Mouse (Mus musculus): ENCODE measurements around the gene Cd164. TPM values are rescaled to one million over a fixed set of nuclear protein-coding genes. Genes with fewer than 3 reads are reported as not detected.

The Cd164 gene
- polyA plus RNA-seq (2012; ENCODE audit: insufficient read depth, insufficient read length, low replicate concordance, missing spikeins) = 502 TPM in 1 of 2 replicates, not detected in the other

DNA sequence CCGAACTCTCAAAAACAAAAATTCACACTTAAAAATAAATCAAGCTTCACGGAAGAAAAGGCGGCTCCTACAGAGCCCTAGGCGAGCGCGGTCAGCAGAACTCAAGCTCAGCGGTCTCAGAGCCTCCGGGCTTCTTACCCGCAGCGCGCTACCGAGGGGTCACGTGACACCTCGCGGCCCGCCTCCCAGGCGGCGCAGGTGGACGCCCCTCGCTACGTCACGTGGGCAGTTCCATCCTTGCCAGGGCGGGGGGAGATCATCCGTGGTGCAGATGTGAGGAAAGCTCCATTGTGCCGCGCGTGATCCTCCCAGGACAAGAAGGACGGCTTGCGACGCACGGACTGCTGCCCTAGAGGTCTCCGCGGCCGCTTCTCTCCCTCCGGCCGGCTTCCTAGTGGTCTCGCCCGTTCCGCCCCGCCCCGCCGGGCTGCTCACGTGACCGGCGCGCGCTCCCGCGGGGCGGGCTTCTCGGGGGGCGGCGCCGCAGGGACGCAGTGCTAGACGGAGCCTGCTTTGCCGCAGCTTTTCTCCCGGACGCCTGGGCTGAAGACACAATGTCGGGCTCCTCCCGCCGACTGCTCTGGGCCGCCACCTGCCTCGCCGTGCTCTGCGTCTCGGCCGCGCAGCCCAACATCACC is at the start of gene Cd164:
Gene Cd164, plus strand, starts transcription at position 434 of the 638 bp plus-strand sequence.
- TF ChIP-seq POLR2A (IDR thresholded peaks at IDR 0.05; ENCODE audit: insufficient read depth, low read depth, low read length) (peak; percentile 64), CTCF (IDR thresholded peaks at IDR 0.05; ENCODE audit: insufficient read depth, low read depth, low read length) (no peak)
- Histone ChIP-seq H3K4me1 (ENCODE audit: control insufficient read depth, insufficient read depth, low read length) (0 out of 2 replicates have a peak, but pooled peaks cover 2% of the 10 kb centered on the region), H3K27ac (ENCODE audit: insufficient read depth, low read depth, low read length) (peak within 1 kb of the TSS; percentile 100), H3K4me3 (ENCODE audit: insufficient read depth, low read depth, low read length) (peak within 1 kb of the TSS; percentile 84)
- WGBS = under 1% methylated on average over 69 of the region's 69 CpGs

DNA sequence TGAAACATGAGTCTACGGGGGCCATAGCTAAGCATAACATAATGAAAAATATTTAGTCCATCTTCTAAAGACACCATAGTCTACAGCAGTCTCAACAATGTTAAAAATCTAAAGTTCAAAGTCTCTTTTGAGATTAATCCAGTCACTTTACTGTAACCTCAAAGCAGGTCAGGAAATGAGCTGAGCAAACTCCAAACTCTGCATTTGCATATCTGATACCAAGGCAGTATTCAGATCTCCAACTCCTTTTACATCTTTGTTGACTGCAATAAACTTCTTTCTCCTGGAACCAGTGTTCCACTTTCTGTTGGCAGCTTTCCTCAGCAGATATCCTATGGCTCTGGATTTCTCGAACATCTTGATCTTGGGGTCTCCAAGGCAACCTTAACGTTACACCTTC is 48.5 kb upstream of the Cd164 start:
- Histone ChIP-seq H3K27ac (ENCODE audit: insufficient read depth, low read depth, low read length) (no peak overlapping the region), H3K4me3 (ENCODE audit: insufficient read depth, low read depth, low read length) (no peak overlapping the region), H3K4me1 (ENCODE audit: control insufficient read depth, insufficient read depth, low read length) (0 out of 2 replicates have a peak, but pooled peaks cover 4% of the 10 kb centered on the region)
- 87% methylated on average over 3 of the region's 3 CpGs for WGBS
- TF ChIP-seq POLR2A (IDR thresholded peaks at IDR 0.05; ENCODE audit: insufficient read depth, low read depth, low read length) = no peak
- no peak for TF ChIP-seq CTCF (IDR thresholded peaks at IDR 0.05; ENCODE audit: insufficient read depth, low read depth, low read length)

DNA sequence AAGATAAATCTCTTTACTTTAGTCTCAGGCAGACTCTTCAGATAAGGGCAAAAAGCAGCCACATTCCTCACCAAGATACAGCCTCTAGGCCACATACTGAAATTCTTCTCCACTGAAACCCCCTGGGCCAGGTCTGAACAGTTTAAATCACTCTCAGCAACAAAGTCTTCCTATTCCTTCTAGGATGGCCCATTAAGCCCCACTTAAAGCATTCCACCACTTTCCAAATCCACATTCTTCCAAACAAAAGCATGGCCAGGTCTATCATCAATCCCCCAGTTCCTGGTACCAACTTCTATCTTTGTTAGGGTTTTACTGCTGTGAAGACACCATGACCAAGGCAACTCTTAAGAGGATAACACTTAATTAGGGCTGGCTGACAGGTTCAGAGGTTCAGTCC is 46.7 kb upstream of the Cd164 start:
- Histone ChIP-seq H3K4me3 (ENCODE audit: insufficient read depth, low read depth, low read length) (no peak overlapping the region), H3K4me1 (ENCODE audit: control insufficient read depth, insufficient read depth, low read length) (peaks cover 18% of the 10 kb centered on the region), H3K27ac (ENCODE audit: insufficient read depth, low read depth, low read length) (no peak overlapping the region)
- TF ChIP-seq POLR2A (IDR thresholded peaks at IDR 0.05; ENCODE audit: insufficient read depth, low read depth, low read length) = no peak
- TF ChIP-seq CTCF (IDR thresholded peaks at IDR 0.05; ENCODE audit: insufficient read depth, low read depth, low read length) = no peak

DNA sequence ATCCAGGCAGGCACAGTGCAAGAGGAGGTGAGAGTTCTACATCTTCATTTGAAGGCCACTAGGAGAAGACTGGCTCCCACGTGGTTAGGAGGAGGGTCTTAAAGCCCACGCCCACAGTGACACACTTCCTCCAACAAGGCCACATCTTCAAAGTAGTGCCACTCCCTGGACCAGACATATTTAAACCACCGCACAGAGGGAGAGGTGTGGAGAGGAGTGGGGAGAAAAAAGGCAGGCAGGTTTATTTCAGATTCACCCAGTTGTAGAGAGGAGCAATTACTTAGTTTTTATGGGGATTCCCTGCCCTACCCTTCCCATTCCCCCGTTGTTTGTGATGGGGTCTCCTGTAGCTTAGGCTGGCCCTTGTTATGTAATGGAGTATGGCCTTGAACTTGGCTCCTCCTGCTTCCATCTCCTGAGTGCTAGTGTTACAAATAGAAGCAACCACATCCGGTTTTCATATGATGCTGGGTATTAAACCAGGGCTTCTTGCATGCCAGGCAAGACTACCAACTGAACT is 46.2 kb upstream of the Cd164 start:
- WGBS = 87% methylated on average over 5 of the region's 5 CpGs
- peaks cover 23% of the 10 kb centered on the region for H3K4me1 ChIP-seq (ENCODE audit: control insufficient read depth, insufficient read depth, low read length)

DNA sequence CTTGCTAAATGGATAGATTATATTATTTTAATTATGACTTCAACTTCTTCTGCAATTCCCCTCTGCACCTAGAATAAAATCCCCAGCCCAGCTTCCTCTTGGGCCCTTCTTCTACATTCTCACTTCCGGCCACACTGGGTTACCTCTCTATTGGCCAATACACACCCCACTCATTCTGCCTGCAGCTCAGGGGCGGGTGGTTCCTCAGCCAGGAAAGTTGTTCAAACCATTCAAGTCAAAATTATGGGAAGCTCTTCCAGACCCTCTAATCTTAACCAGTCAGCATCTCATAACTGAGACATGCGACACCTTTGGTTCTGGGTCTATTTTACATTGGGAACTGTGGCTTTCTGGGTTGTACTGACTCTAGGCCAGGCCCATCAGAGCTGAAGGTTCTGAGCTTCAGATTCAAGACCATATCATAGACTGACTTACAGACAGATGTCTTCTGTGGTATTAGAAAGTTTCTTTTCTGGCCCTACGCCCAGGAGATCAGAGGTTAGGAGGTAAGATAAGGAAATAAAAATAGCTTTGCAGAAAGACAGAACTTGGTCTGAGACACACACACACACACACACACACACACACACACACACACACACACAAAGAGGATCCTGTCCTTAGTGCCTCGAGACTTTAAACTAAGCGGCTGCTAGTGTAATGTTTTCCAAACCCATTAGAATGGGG is 45.3 kb upstream of the Cd164 start:
- no peak for TF ChIP-seq POLR2A (IDR thresholded peaks at IDR 0.05; ENCODE audit: insufficient read depth, low read depth, low read length)
- TF ChIP-seq CTCF (IDR thresholded peaks at IDR 0.05; ENCODE audit: insufficient read depth, low read depth, low read length) = no peak
- Histone ChIP-seq H3K27ac (ENCODE audit: insufficient read depth, low read depth, low read length) (no peak overlapping the region), H3K4me3 (ENCODE audit: insufficient read depth, low read depth, low read length) (no peak overlapping the region), H3K4me1 (ENCODE audit: control insufficient read depth, insufficient read depth, low read length) (peaks cover 27% of the 10 kb centered on the region)
- 93% methylated on average over 6 of the region's 6 CpGs for WGBS

More for the DNA sequence above, 46.2 kb upstream of the Cd164 start:
- no peak for TF ChIP-seq CTCF (IDR thresholded peaks at IDR 0.05; ENCODE audit: insufficient read depth, low read depth, low read length)
- TF ChIP-seq POLR2A (IDR thresholded peaks at IDR 0.05; ENCODE audit: insufficient read depth, low read depth, low read length) = no peak
- Histone ChIP-seq H3K27ac (ENCODE audit: insufficient read depth, low read depth, low read length) (no peak overlapping the region), H3K4me3 (ENCODE audit: insufficient read depth, low read depth, low read length) (no peak overlapping the region)

DNA sequence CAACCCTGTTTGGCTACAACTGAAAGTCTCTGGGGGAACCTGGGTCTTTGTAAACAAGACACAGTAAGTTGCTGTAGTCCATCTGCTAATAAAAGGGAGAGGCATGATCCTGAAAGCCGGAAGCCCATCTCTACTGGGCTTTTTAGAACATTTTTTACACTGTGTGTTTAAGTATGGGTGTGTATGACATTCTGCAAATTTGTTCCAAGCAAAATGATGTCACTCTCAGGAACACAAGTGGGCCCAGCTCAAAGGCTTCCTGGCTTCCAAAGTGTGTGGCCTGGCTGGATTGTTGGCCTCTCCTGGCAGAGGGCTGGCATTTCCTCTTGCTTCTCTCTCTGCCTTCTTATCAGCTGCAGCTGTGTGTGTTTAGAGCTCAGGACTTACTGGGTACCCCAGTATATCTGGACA is 44.2 kb upstream of the Cd164 start:
- no peak for TF ChIP-seq POLR2A (IDR thresholded peaks at IDR 0.05; ENCODE audit: insufficient read depth, low read depth, low read length)
- no peak for TF ChIP-seq CTCF (IDR thresholded peaks at IDR 0.05; ENCODE audit: insufficient read depth, low read depth, low read length)
- 83% methylated on average over 1 of the region's 1 CpGs for WGBS
- peaks cover 27% of the 10 kb centered on the region for H3K4me1 ChIP-seq (ENCODE audit: control insufficient read depth, insufficient read depth, low read length)
- no peak overlapping the region for H3K4me3 ChIP-seq (ENCODE audit: insufficient read depth, low read depth, low read length)
- H3K27ac ChIP-seq (ENCODE audit: insufficient read depth, low read depth, low read length) = no peak overlapping the region

DNA sequence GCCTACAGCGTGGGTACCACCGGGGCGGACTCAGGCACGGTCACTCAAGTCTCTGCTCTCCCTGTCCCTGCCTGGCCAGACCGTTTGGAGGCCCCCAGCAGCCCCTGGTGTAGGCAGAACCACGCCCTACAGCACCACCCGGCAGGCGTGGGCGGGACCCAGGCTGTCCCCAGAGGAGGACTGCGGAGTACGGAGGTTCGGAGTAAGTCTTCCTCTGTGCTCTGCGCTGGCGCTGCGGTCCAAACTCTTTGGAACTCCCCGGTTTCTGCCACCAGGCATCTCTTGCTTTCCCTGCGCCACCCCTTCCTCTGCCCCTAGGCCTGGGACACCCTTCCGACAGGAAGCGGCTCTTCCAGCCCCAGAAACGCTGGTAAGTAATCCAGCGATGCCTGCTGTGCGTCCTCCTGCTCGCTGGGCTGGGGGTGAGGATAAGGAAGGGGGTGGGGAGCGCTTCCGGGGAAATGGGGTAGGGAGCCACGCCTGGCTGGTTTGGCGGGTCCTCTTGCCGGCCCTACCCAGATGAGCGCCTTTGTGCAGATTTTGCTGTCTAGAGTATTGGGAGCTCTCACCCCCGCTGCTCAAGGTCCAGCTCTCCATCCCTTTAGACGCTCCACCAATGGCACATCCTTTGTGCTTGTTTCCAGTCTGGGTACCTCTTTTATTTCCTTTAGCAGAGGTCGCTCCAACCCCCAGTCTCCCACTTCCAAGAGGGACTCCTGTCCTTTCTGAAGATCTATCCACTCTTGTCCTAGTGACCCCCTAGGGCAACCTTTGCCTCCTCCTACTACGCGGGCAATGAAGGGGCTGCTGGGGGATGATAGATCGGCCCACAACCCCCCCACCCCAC is 42.8 kb upstream of the Cd164 start, which contains the start of gene Mical1:
Gene Mical1, plus strand, starts transcription at position 144 of the 847 bp plus-strand sequence.
- Histone ChIP-seq H3K27ac (ENCODE audit: insufficient read depth, low read depth, low read length) (peak within 1 kb of the TSS; percentile 83), H3K4me1 (ENCODE audit: control insufficient read depth, insufficient read depth, low read length) (peaks cover 28% of the 10 kb centered on the region)
- 4% methylated on average over 35 of the region's 35 CpGs for WGBS

DNA sequence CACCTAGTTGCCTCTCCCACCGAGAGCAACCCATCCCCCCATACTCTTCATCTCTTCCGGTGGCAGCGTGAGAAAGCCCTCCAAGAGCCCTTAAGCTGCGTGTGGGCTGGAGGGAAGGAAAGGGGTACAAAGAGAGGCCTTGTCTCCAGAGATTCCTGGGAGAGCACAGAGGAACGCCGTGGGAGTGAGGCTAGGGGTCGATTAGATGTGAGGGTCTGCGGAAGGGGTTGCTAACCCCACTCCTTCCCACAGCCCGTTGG is 42.3 kb upstream of the Cd164 start:
- 4% methylated on average over 9 of the region's 9 CpGs for WGBS

More for the DNA sequence above, 42.8 kb upstream of the Cd164 start, which contains the start of gene Mical1:
- peak within 1 kb of the TSS; percentile 50 for H3K4me3 ChIP-seq (ENCODE audit: insufficient read depth, low read depth, low read length)
- TF ChIP-seq CTCF (IDR thresholded peaks at IDR 0.05; ENCODE audit: insufficient read depth, low read depth, low read length) (no peak), POLR2A (IDR thresholded peaks at IDR 0.05; ENCODE audit: insufficient read depth, low read depth, low read length) (0 out of 2 replicates have a peak, but pooled peaks have one; percentile 31)

More for the DNA sequence above, 42.3 kb upstream of the Cd164 start:
- TF ChIP-seq CTCF (IDR thresholded peaks at IDR 0.05; ENCODE audit: insufficient read depth, low read depth, low read length) = 0 out of 2 replicates have a peak, but pooled peaks have one; percentile 8
- no peak for TF ChIP-seq POLR2A (IDR thresholded peaks at IDR 0.05; ENCODE audit: insufficient read depth, low read depth, low read length)
- peak overlapping the region; percentile 83 for H3K27ac ChIP-seq (ENCODE audit: insufficient read depth, low read depth, low read length)
- H3K4me1 ChIP-seq (ENCODE audit: control insufficient read depth, insufficient read depth, low read length) = peaks cover 30% of the 10 kb centered on the region
- H3K4me3 ChIP-seq (ENCODE audit: insufficient read depth, low read depth, low read length) = peak overlapping the region; percentile 50

All from olfactory bulb, adult 2 months (tissue).